Mouse (Mus musculus): ENCODE data around the gene Fam118a. TPM values are rescaled to one million over a fixed set of nuclear protein-coding genes. Genes with fewer than 3 reads are reported as not detected.

Fam118a gene
- total and polyA plus RNA-seq, 3 experiments, result 6.9 to 17.2 (median 14.7) TPM

GRCm38 (mm10) chr15:85041546-85042225 is 12.9 kb downstream of the Fam118a start:
- no peaks in the 10 kb centered on the region for H3K9me3 ChIP-seq (replicated peaks)
- H3K4me1 ChIP-seq (ENCODE audit: insufficient read depth, low read depth, low read length), result peaks cover 20% of the 10 kb centered on the region
- DNase-seq (ENCODE audit: low spot score) (no peak), ATAC-seq (ENCODE audit: extremely low read depth, insufficient number of reproducible peaks, low FRiP score, poor library complexity, severe bottlenecking) (no peak)
- H3K36me3 ChIP-seq (replicated peaks), result peaks cover 55% of the 10 kb centered on the region
- no peak for TF ChIP-seq CTCF (IDR thresholded peaks at IDR 0.05; ENCODE audit: low read depth, low read length)
- TF ChIP-seq GATA1 (IDR thresholded peaks at IDR 0.05; ENCODE audit: borderline replicate concordance, low read length), result no peak
- TF ChIP-seq GATA2 (IDR thresholded peaks at IDR 0.05; ENCODE audit: borderline replicate concordance, low read depth, low read length), result no peak
- TF ChIP-seq POLR2AphosphoS5 (IDR thresholded peaks at IDR 0.05; ENCODE audit: insufficient replicate concordance, low read depth, low read length), result no peak
- TF ChIP-seq TAL1 (conservative IDR thresholded peaks at IDR 0.05; ENCODE audit: low read depth, low read length), result no peak
- H3K27me3 ChIP-seq (ENCODE audit: insufficient read depth, low read length), result no peaks in the 10 kb centered on the region
- no peak overlapping the region for H3K4me3 ChIP-seq (ENCODE audit: low read depth, low read length)

- no peaks in the 10 kb centered on the region for H3K9me3 ChIP-seq (replicated peaks)
- no peak for DNase-seq (ENCODE audit: low spot score)
- no peaks in the 10 kb centered on the region for H3K27me3 ChIP-seq (ENCODE audit: insufficient read depth, low read length)
- H3K4me1 ChIP-seq (ENCODE audit: insufficient read depth, low read depth, low read length), result peaks cover 18% of the 10 kb centered on the region
- no peak overlapping the region for H3K4me3 ChIP-seq (ENCODE audit: low read depth, low read length)
- ATAC-seq (ENCODE audit: extremely low read depth, insufficient number of reproducible peaks, low FRiP score, poor library complexity, severe bottlenecking), result peak; percentile 22; the same call in 1 of the 2 replicates
- TF ChIP-seq GATA2 (IDR thresholded peaks at IDR 0.05; ENCODE audit: borderline replicate concordance, low read depth, low read length) (no peak), POLR2AphosphoS5 (IDR thresholded peaks at IDR 0.05; ENCODE audit: insufficient replicate concordance, low read depth, low read length) (no peak), TAL1 (conservative IDR thresholded peaks at IDR 0.05; ENCODE audit: low read depth, low read length) (no peak), CTCF (IDR thresholded peaks at IDR 0.05; ENCODE audit: low read depth, low read length) (no peak), GATA1 (IDR thresholded peaks at IDR 0.05; ENCODE audit: borderline replicate concordance, low read length) (no peak)
- H3K36me3 ChIP-seq (replicated peaks), result peaks cover 62% of the 10 kb centered on the region
Measured at GRCm38 (mm10) chr15:85042361-85042954, 13.7 kb downstream of the Fam118a start.

GRCm38 (mm10) chr15:85043116-85043515 is 14.4 kb downstream of the Fam118a start:
- DNase-seq (ENCODE audit: low spot score), result no peak
- H3K9me3 ChIP-seq (replicated peaks), result no peaks in the 10 kb centered on the region
- no peaks in the 10 kb centered on the region for H3K27me3 ChIP-seq (ENCODE audit: insufficient read depth, low read length)
- TF ChIP-seq POLR2AphosphoS5 (IDR thresholded peaks at IDR 0.05; ENCODE audit: insufficient replicate concordance, low read depth, low read length) (no peak), GATA2 (IDR thresholded peaks at IDR 0.05; ENCODE audit: borderline replicate concordance, low read depth, low read length) (no peak), CTCF (IDR thresholded peaks at IDR 0.05; ENCODE audit: low read depth, low read length) (no peak), TAL1 (conservative IDR thresholded peaks at IDR 0.05; ENCODE audit: low read depth, low read length) (no peak), GATA1 (IDR thresholded peaks at IDR 0.05; ENCODE audit: borderline replicate concordance, low read length) (no peak)
- H3K36me3 ChIP-seq (replicated peaks), result peaks cover 69% of the 10 kb centered on the region
- H3K4me3 ChIP-seq (ENCODE audit: low read depth, low read length), result no peak overlapping the region
- H3K4me1 ChIP-seq (ENCODE audit: insufficient read depth, low read depth, low read length), result peaks cover 11% of the 10 kb centered on the region
- ATAC-seq (ENCODE audit: extremely low read depth, insufficient number of reproducible peaks, low FRiP score, poor library complexity, severe bottlenecking), result no peak

GRCm38 (mm10) chr15:85043761-85044160 is 15.0 kb downstream of the Fam118a start:
- no peak for ATAC-seq (ENCODE audit: extremely low read depth, insufficient number of reproducible peaks, low FRiP score, poor library complexity, severe bottlenecking)
- TF ChIP-seq CTCF (IDR thresholded peaks at IDR 0.05; ENCODE audit: low read depth, low read length) (no peak), TAL1 (conservative IDR thresholded peaks at IDR 0.05; ENCODE audit: low read depth, low read length) (no peak), GATA2 (IDR thresholded peaks at IDR 0.05; ENCODE audit: borderline replicate concordance, low read depth, low read length) (no peak), GATA1 (IDR thresholded peaks at IDR 0.05; ENCODE audit: borderline replicate concordance, low read length) (no peak), POLR2AphosphoS5 (IDR thresholded peaks at IDR 0.05; ENCODE audit: insufficient replicate concordance, low read depth, low read length) (no peak)
- Histone ChIP-seq H3K9me3 (replicated peaks) (no peaks in the 10 kb centered on the region), H3K27me3 (ENCODE audit: insufficient read depth, low read length) (no peaks in the 10 kb centered on the region), H3K4me3 (ENCODE audit: low read depth, low read length) (no peak overlapping the region), H3K36me3 (replicated peaks) (peaks cover 73% of the 10 kb centered on the region), H3K4me1 (ENCODE audit: insufficient read depth, low read depth, low read length) (peaks cover 7% of the 10 kb centered on the region)
- DNase-seq (ENCODE audit: low spot score), result no peak

- Histone ChIP-seq H3K36me3 (replicated peaks) (peaks cover 77% of the 10 kb centered on the region), H3K9me3 (replicated peaks) (no peaks in the 10 kb centered on the region), H3K4me1 (ENCODE audit: insufficient read depth, low read depth, low read length) (no peaks in the 10 kb centered on the region), H3K4me3 (ENCODE audit: low read depth, low read length) (no peak overlapping the region), H3K27me3 (ENCODE audit: insufficient read depth, low read length) (no peaks in the 10 kb centered on the region)
- DNase-seq (ENCODE audit: low spot score) (no peak), ATAC-seq (ENCODE audit: extremely low read depth, insufficient number of reproducible peaks, low FRiP score, poor library complexity, severe bottlenecking) (no peak)
- TF ChIP-seq POLR2AphosphoS5 (IDR thresholded peaks at IDR 0.05; ENCODE audit: insufficient replicate concordance, low read depth, low read length) (no peak), TAL1 (conservative IDR thresholded peaks at IDR 0.05; ENCODE audit: low read depth, low read length) (no peak), GATA2 (IDR thresholded peaks at IDR 0.05; ENCODE audit: borderline replicate concordance, low read depth, low read length) (no peak), CTCF (IDR thresholded peaks at IDR 0.05; ENCODE audit: low read depth, low read length) (no peak), GATA1 (IDR thresholded peaks at IDR 0.05; ENCODE audit: borderline replicate concordance, low read length) (no peak)
Measured at GRCm38 (mm10) chr15:85046230-85046950, 17.6 kb downstream of the Fam118a start.

GRCm38 (mm10) chr15:85047865-85048264 is 19.1 kb downstream of the Fam118a start:
- Histone ChIP-seq H3K27me3 (ENCODE audit: insufficient read depth, low read length) (no peaks in the 10 kb centered on the region), H3K9me3 (replicated peaks) (no peaks in the 10 kb centered on the region), H3K4me1 (ENCODE audit: insufficient read depth, low read depth, low read length) (no peaks in the 10 kb centered on the region), H3K4me3 (ENCODE audit: low read depth, low read length) (no peak overlapping the region), H3K36me3 (replicated peaks) (peaks cover 85% of the 10 kb centered on the region)
- no peak for ATAC-seq (ENCODE audit: extremely low read depth, insufficient number of reproducible peaks, low FRiP score, poor library complexity, severe bottlenecking)
- DNase-seq (ENCODE audit: low spot score), result no peak
- TF ChIP-seq GATA1 (IDR thresholded peaks at IDR 0.05; ENCODE audit: borderline replicate concordance, low read length) (no peak), POLR2AphosphoS5 (IDR thresholded peaks at IDR 0.05; ENCODE audit: insufficient replicate concordance, low read depth, low read length) (no peak), CTCF (IDR thresholded peaks at IDR 0.05; ENCODE audit: low read depth, low read length) (no peak), GATA2 (IDR thresholded peaks at IDR 0.05; ENCODE audit: borderline replicate concordance, low read depth, low read length) (no peak), TAL1 (conservative IDR thresholded peaks at IDR 0.05; ENCODE audit: low read depth, low read length) (no peak)
